Mouse (Mus musculus) midbrain, embryonic 14.5 days (tissue): ENCODE results near the gene Spred1. TPM values are rescaled to one million over a fixed set of nuclear protein-coding genes. Genes with fewer than 3 reads are reported as not detected.

Experiments used
- ATAC-seq: fragments of 200-750 bp; cut with Nextera tagmentation; 2 replicates; pipeline ENCODE4 v1.8.0; 2017; ENCODE audit warnings: moderate number of reproducible peaks, moderate library complexity; ENCODE audit not compliant: low FRiP score, low TSS enrichment
- DNase-seq: peaks from one replicate; pipeline ENCODE4 v3.0.0-alpha.2; 2015
- H3K27ac ChIP-seq: fragments of 300-500 bp; sonication (generic); replicated peaks from 2 replicates; pipeline ENCODE4 v1.5.1; 2014; ENCODE audit warnings: mild to moderate bottlenecking, low read depth, low read length, moderate library complexity
- H3K27me3 ChIP-seq: fragments of 300-500 bp; sonication (generic); 2 replicates; pipeline ENCODE4 v1.6.1; 2014; ENCODE audit warnings: low read length, control low read depth, mixed read lengths; ENCODE audit not compliant: control insufficient read depth, insufficient read depth
- H3K36me3 ChIP-seq: fragments of 300-500 bp; sonication (generic); 2 replicates; pipeline ENCODE4 v1.6.1; 2014; ENCODE audit warnings: low read length, control low read depth; ENCODE audit not compliant: control insufficient read depth, insufficient read depth
- H3K4me1 ChIP-seq: fragments of 300-500 bp; sonication (generic); 2 replicates; pipeline ENCODE4 v1.6.1; 2014; ENCODE audit warnings: mild to moderate bottlenecking, antibody characterized with exemption, low read length, control low read depth; ENCODE audit not compliant: control insufficient read depth, insufficient read depth
- H3K4me2 ChIP-seq: fragments of 300-500 bp; sonication (generic); 2 replicates; pipeline ENCODE4 v1.6.1; 2014; ENCODE audit warnings: mild to moderate bottlenecking, low read length, moderate library complexity
- H3K4me3 ChIP-seq: fragments of 300-500 bp; sonication (generic); replicated peaks from 2 replicates; pipeline ENCODE4 v1.5.1; 2014; ENCODE audit warnings: low read depth, low read length
- H3K9ac ChIP-seq: fragments of 300-500 bp; sonication (generic); replicated peaks from 2 replicates; pipeline ENCODE4 v1.6.1; 2014; ENCODE audit warnings: mild to moderate bottlenecking, low read length, moderate library complexity
- H3K9me3 ChIP-seq: fragments of 300-500 bp; sonication (generic); 2 replicates; pipeline ENCODE4 v1.6.1; 2016; ENCODE audit warnings: low read length, control low read depth, mixed read lengths; ENCODE audit not compliant: control insufficient read depth
- WGBS: fragments of 180-500 bp; shearing (Covaris S2); extraction: QIAGEN DNeasy Blood & Tissue Kit; methylation state at CpG from one replicate; pipeline ENCODE4 v1.1.7; 2014; 5-methylcytosine and 5-hydroxymethylcytosine counted together
- polyA plus RNA-seq: library from polyadenylated mRNA; unstranded; fragments of >200 nt; fragmentation: Nextera tagmentation; extraction: Ambion mirVana; gene quantifications from 2 replicates; pipeline ENCODE4 v1.2.1, GENCODE M21; 2014

Spred1 gene
- polyA plus RNA-seq, 1 experiment from 2014 or later, result 18.9 TPM

GRCm38 (mm10) chr2:117180250-117180885, 59.2 kb downstream of the Spred1 start:
- Histone ChIP-seq H3K9ac (no peak overlapping the region), H3K4me2 (no peak overlapping the region), H3K27me3 (no peaks in the 10 kb centered on the region), H3K9me3 (no peaks in the 10 kb centered on the region), H3K4me1 (no peaks in the 10 kb centered on the region), H3K4me3 (no peak overlapping the region), H3K36me3 (peaks cover 23% of the 10 kb centered on the region; the same call in 1 of the 2 replicates), H3K27ac (no peak overlapping the region)
- DNase-seq (peak; percentile 91), ATAC-seq (peak; percentile 80)
- 32% methylated on average over 7 of the region's 7 CpGs for WGBS

- peaks cover 19% of the 10 kb centered on the region; the same call in 1 of the 2 replicates for H3K36me3 ChIP-seq
- H3K4me1 ChIP-seq, result no peaks in the 10 kb centered on the region
- H3K27me3 ChIP-seq, result no peaks in the 10 kb centered on the region
- H3K27ac ChIP-seq, result no peak overlapping the region
- no peak overlapping the region for H3K4me2 ChIP-seq
- no peak for DNase-seq
- no peak for ATAC-seq
- no peak overlapping the region for H3K9ac ChIP-seq
- 49% methylated on average over 4 of the region's 4 CpGs for WGBS
- H3K4me3 ChIP-seq, result no peak overlapping the region
- H3K9me3 ChIP-seq, result no peaks in the 10 kb centered on the region
These were observed 64.4 kb downstream of the Spred1 start for GRCm38 (mm10) chr2:117185587-117185986.

- ATAC-seq (no peak), DNase-seq (no peak)
- Histone ChIP-seq H3K4me2 (no peak overlapping the region), H3K9ac (no peak overlapping the region), H3K9me3 (no peaks in the 10 kb centered on the region), H3K27me3 (no peaks in the 10 kb centered on the region), H3K4me1 (no peaks in the 10 kb centered on the region), H3K27ac (no peak overlapping the region), H3K36me3 (0 out of 2 replicates have a peak, but pooled peaks cover 9% of the 10 kb centered on the region), H3K4me3 (no peak overlapping the region)
These were observed 69.7 kb downstream of the Spred1 start for GRCm38 (mm10) chr2:117190915-117191314.

GRCm38 (mm10) chr2:117194309-117194708, 73.1 kb downstream of the Spred1 start:
- Histone ChIP-seq H3K9me3 (no peaks in the 10 kb centered on the region), H3K27ac (no peak overlapping the region), H3K4me2 (no peak overlapping the region), H3K27me3 (no peaks in the 10 kb centered on the region), H3K4me1 (no peaks in the 10 kb centered on the region), H3K36me3 (no peaks in the 10 kb centered on the region), H3K4me3 (no peak overlapping the region), H3K9ac (no peak overlapping the region)
- ATAC-seq (no peak), DNase-seq (no peak)

- no peak overlapping the region for H3K4me3 ChIP-seq
- 3% methylated on average over 2 of the region's 2 CpGs for WGBS
- H3K4me1 ChIP-seq, result no peaks in the 10 kb centered on the region
- no peaks in the 10 kb centered on the region for H3K27me3 ChIP-seq
- no peaks in the 10 kb centered on the region for H3K36me3 ChIP-seq
- ATAC-seq (no peak), DNase-seq (no peak)
- no peak overlapping the region for H3K9ac ChIP-seq
- H3K27ac ChIP-seq, result no peak overlapping the region
- no peak overlapping the region for H3K4me2 ChIP-seq
- H3K9me3 ChIP-seq, result no peaks in the 10 kb centered on the region
These were observed 74.0 kb downstream of the Spred1 start for GRCm38 (mm10) chr2:117195151-117195550.

GRCm38 (mm10) chr2:117195578-117195977, 74.4 kb downstream of the Spred1 start:
- no peak overlapping the region for H3K9ac ChIP-seq
- no peak overlapping the region for H3K4me2 ChIP-seq
- 0 out of 2 replicates have a peak, but pooled peaks cover 3% of the 10 kb centered on the region for H3K4me1 ChIP-seq
- H3K9me3 ChIP-seq, result no peaks in the 10 kb centered on the region
- H3K4me3 ChIP-seq, result no peak overlapping the region
- DNase-seq, result no peak
- no peaks in the 10 kb centered on the region for H3K27me3 ChIP-seq
- ATAC-seq, result no peak
- 19% methylated on average over 7 of the region's 7 CpGs for WGBS
- H3K27ac ChIP-seq, result no peak overlapping the region
- H3K36me3 ChIP-seq, result no peaks in the 10 kb centered on the region

- 0 out of 2 replicates have a peak, but pooled peaks cover 3% of the 10 kb centered on the region for H3K4me1 ChIP-seq
- no peaks in the 10 kb centered on the region for H3K27me3 ChIP-seq
- H3K27ac ChIP-seq, result no peak overlapping the region
- no peaks in the 10 kb centered on the region for H3K36me3 ChIP-seq
- H3K4me2 ChIP-seq, result no peak overlapping the region
- H3K4me3 ChIP-seq, result no peak overlapping the region
- no peak for ATAC-seq
- no peak overlapping the region for H3K9ac ChIP-seq
- no peaks in the 10 kb centered on the region for H3K9me3 ChIP-seq
- DNase-seq, result peak; percentile 40
- WGBS, result 22% methylated on average over 9 of the region's 9 CpGs
These were observed 79.7 kb downstream of the Spred1 start for GRCm38 (mm10) chr2:117200869-117201338.

GRCm38 (mm10) chr2:117203350-117203749, 82.2 kb downstream of the Spred1 start:
- Histone ChIP-seq H3K4me1 (0 out of 2 replicates have a peak, but pooled peaks cover 3% of the 10 kb centered on the region), H3K27ac (no peak overlapping the region), H3K36me3 (no peaks in the 10 kb centered on the region), H3K9me3 (no peaks in the 10 kb centered on the region), H3K9ac (no peak overlapping the region), H3K4me2 (no peak overlapping the region), H3K27me3 (no peaks in the 10 kb centered on the region), H3K4me3 (no peak overlapping the region)
- DNase-seq (no peak), ATAC-seq (no peak)
- WGBS, result 81% methylated on average over 5 of the region's 5 CpGs

- no peak overlapping the region for H3K9ac ChIP-seq
- no peak overlapping the region for H3K27ac ChIP-seq
- H3K27me3 ChIP-seq, result no peaks in the 10 kb centered on the region
- no peak for ATAC-seq
- no peak overlapping the region for H3K4me3 ChIP-seq
- no peaks in the 10 kb centered on the region for H3K9me3 ChIP-seq
- 0 out of 2 replicates have a peak, but pooled peaks cover 3% of the 10 kb centered on the region for H3K4me1 ChIP-seq
- no peaks in the 10 kb centered on the region for H3K36me3 ChIP-seq
- H3K4me2 ChIP-seq, result no peak overlapping the region
- 81% methylated on average over 3 of the region's 3 CpGs for WGBS
- no peak for DNase-seq
These were observed 83.4 kb downstream of the Spred1 start for GRCm38 (mm10) chr2:117204534-117204933.
